Mouse (Mus musculus): ENCODE results near the gene Cd53.

The Cd53 gene

GRCm38 (mm10) chr3:106789930-106790329 lies at the start of gene Cd53:
TSS of gene Cd53 (minus strand) at chr3:106790149.
- no peak for ATAC-seq (ENCODE audit: low TSS enrichment)

- ATAC-seq (ENCODE audit: low TSS enrichment): no peak
Observed at GRCm38 (mm10) chr3:106832107-106832506, 42.2 kb upstream of the Cd53 start.

- no peak for ATAC-seq (ENCODE audit: low TSS enrichment)
Observed at GRCm38 (mm10) chr3:106826187-106826586, 36.2 kb upstream of the Cd53 start, which contains the start of gene Olfr266. TSS of gene Olfr266 (minus strand) at chr3:106826287.

- ATAC-seq (ENCODE audit: low TSS enrichment): peak; percentile 93
Observed at GRCm38 (mm10) chr3:106817676-106818075, 27.7 kb upstream of the Cd53 start.

GRCm38 (mm10) chr3:106808972-106809695 lies 19.2 kb upstream of the Cd53 start:
- no peak for ATAC-seq (ENCODE audit: low TSS enrichment)

- no peak for ATAC-seq (ENCODE audit: low TSS enrichment)
Observed at GRCm38 (mm10) chr3:106798079-106798478, 8.1 kb upstream of the Cd53 start.

GRCm38 (mm10) chr3:106788440-106788887 lies 1.5 kb downstream of the Cd53 start:
- no peak for ATAC-seq (ENCODE audit: low TSS enrichment)

GRCm38 (mm10) chr3:106787972-106788371 lies 2.0 kb downstream of the Cd53 start:
- ATAC-seq (ENCODE audit: low TSS enrichment): no peak

- ATAC-seq (ENCODE audit: low TSS enrichment): no peak
Observed at GRCm38 (mm10) chr3:106785130-106785529, 4.8 kb downstream of the Cd53 start.

- no peak for ATAC-seq (ENCODE audit: low TSS enrichment)
Observed at GRCm38 (mm10) chr3:106771834-106772233, 18.1 kb downstream of the Cd53 start.

- no peak for ATAC-seq (ENCODE audit: low TSS enrichment)
Observed at GRCm38 (mm10) chr3:106755898-106756297, 34.1 kb downstream of the Cd53 start.

- peak; percentile 91 for ATAC-seq (ENCODE audit: low TSS enrichment)
Observed at GRCm38 (mm10) chr3:106722028-106722945, 67.7 kb downstream of the Cd53 start.

GRCm38 (mm10) chr3:106721397-106722027 lies 68.4 kb downstream of the Cd53 start:
- peak; percentile 98 for ATAC-seq (ENCODE audit: low TSS enrichment)

All from frontal cortex, adult (tissue).